Mouse (Mus musculus): ENCODE results near the gene Asphd2.

Gene Asphd2

DNA sequence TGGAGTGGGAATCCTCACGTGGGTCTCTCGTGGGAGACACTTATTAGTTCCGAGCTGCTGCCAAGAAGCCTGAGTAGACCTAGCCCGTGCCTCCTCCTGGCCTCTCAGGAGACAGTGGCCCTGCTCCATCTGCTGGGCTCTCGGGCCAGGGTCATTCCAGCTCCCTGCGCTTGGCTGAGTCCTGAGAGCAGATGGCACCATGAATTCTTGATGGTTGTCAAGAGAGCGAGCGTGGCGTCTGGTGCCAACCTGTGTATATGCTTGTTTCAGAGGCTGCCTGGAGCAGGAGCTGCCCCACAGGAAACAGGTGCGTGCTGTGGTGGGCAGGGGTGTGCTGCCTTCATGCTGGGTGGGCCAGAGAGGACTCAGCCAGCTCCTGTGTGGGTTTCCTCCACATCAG, 26.0 kb downstream of the Asphd2 start:
- ChIA-PET POLR2A (interaction anchor here in 1 of 4 experiments (0.9 to 1.1 kb wide), 2 partner anchors 9 to 13 kb away, joined by 3 read pairs; no protein-coding TSS in a partner anchor), CTCF (no interaction called here)

- CTCF ChIA-PET, result no interaction called here
- POLR2A ChIA-PET, result interaction anchor here in 1 of 4 experiments (0.9 kb wide), 1 partner anchor 14 kb away, joined by 3 read pairs; no protein-coding TSS in a partner anchor
These were observed 26.7 kb downstream of the Asphd2 start for GRCm38 (mm10) chr5:112367929-112368328.

DNA sequence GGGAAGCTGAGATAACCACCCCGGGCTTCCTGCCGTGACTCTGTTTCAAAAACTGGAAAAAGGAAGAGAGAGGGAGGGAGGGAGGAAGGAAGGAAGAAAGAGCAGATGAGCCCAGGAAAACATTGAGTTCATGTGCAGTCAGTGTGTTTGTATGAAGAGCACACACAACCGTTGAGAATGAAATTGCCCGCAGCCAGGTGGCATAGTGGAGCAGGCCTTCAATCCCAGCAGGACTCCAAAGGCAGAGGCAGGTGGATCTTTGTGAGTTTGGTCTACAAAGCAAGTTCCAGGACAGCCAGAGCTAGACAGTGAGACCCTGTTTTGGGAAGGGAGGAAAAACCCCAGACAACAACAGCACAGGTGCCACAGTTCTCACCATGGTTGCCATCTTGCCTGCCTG, 27.3 kb downstream of the Asphd2 start:
- ChIA-PET CTCF (no interaction called here), POLR2A (interaction anchor here in 1 of 4 experiments (1.7 kb wide), 1 partner anchor 12 kb away, joined by 5 read pairs; the partner anchor contains the start of gene Gm6583)

DNA sequence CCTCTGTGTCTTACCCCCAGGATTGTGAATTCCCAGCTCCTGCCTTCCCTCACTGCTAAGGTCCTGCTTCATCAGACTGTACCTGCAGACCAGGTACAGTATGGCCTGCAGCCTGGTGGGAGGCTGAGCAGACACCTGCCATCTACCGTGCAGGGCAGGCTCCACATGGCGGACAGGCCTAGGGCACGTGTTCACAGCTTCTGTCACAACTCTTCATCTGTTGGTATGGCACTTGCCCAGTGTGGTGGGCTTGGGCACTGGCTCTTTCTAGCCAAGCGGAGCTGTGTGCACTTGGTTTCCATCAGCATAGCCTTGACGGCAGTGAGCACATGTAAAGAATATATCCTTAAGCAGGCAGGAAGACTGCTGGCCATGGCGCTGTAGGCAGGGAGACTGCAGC, 27.8 kb downstream of the Asphd2 start:
- ChIA-PET CTCF (interaction anchor here in 1 of 4 experiments (0.7 kb wide), 1 partner anchor 59 kb away, joined by 3 read pairs; no protein-coding TSS in a partner anchor), POLR2A (interaction anchor here in 1 of 4 experiments (0.7 to 1.7 kb wide), 2 partner anchors 11 to 23 kb away, joined by 3 to 5 read pairs; partner anchors contain the start of gene Gm6583)

DNA sequence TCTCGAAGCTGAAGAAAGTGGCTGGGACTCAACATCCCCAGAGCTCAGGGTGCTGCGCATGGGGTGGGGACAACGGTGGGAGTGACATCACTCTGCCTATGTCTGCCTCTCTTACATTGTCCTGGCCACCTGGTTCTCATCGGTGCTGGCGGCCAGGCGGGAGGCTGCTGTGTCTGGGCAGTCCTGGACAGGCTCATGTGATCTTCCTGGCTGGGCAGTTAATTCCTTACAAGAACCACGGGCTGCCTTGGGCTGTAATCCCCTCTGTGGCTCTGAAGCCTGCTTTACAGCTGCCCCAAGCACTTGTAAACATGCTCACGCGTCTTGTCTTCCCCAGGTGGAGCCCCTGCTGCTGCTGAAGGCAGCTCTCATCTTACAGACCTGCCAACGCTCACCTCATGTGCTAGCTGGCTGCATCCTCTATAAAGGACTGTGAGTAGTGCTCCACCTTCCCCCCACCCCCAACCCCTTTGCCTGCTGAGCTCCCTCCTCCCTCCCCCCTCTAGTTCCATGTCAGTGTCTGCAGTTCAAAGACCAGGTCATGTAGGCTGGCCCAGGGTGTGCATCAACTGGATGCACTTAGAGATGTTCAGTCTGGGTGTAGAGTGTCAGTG, 30.4 kb downstream of the Asphd2 start:
- CTCF ChIA-PET, result no interaction called here
- POLR2A ChIA-PET, result interaction anchor here in 3 of 4 experiments (0.6 to 1.1 kb wide), 4 partner anchors 9 to 896 kb away, joined by 3 to 5 read pairs (median 4); no protein-coding TSS in a partner anchor

DNA sequence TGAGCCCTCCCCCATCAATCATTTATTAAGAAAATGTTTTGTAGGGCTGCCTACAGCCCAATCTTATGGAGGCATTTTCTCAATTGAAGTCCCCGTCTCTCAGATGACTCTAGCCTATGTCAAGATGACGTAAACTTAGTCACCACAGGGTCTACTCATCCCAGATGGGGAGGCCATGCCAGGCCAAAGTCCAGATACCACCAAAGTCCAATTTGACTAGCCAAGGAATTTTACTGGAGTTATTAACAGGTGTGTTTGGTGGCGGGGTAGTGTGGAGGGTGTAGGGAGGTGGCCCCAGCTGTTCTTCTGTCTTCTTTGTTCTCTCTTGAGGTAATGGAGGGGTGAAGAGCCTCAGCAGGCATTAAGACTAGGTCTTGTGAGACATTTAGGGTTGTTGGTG, 34.6 kb downstream of the Asphd2 start:
- ChIA-PET CTCF (no interaction called here), POLR2A (interaction anchor here in 1 of 4 experiments (1.1 kb wide), 1 partner anchor 9 kb away, joined by 3 read pairs; no protein-coding TSS in a partner anchor)

- POLR2A ChIA-PET, result interaction anchor here in 1 of 4 experiments (1.1 kb wide), 1 partner anchor 9 kb away, joined by 3 read pairs; no protein-coding TSS in a partner anchor
These were observed 35.1 kb downstream of the Asphd2 start for GRCm38 (mm10) chr5:112359520-112359919.

DNA sequence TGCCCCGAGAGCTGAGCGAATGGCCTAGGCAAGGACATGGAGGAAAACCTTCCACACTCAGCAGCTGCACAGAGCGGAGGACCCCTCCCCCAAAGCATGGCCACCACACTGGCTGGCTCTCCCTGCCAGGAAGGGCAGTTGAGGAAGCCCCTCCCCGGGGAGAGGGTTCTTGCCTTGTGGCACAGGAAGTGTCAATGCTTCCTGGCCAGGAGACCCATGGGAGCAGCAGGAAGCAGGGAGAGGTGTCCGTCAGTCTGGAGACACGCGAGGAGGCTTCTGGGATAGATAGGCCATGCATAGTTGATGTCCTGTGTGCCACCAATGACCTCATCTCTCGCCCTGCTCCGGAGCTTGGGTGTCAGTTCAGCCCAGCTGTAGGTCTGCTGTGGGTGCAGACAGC, 38.3 kb downstream of the Asphd2 start:
- ChIA-PET CTCF (no interaction called here), POLR2A (interaction anchor here in 1 of 4 experiments (0.6 kb wide), 1 partner anchor 1371 kb away, joined by 4 read pairs; no protein-coding TSS in a partner anchor)

More at GRCm38 (mm10) chr5:112359520-112359919, 35.1 kb downstream of the Asphd2 start:
- CTCF ChIA-PET, result interaction anchor here in 1 of 4 experiments (1.5 kb wide), 1 partner anchor 13 kb away, joined by 3 read pairs; no protein-coding TSS in a partner anchor

DNA sequence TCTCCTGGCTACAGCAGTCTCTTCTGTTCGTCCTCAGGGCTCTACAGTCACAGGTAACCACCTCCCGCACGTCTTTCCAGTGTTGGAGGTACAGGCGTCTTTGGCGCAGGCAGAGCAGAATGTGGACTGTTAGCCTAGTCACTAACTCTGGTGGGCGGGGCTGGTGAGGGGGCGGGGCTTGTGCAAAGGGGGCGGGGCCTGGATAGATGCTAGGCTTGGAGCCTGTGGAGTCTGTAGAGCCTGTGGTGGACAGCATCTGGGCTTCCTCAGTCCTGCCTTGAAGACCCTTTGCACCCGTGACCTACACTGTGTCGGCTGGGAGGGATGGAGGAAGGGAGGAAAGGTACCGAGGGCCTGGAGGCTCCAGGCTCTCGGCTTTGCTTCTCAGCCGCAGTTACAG, 38.8 kb downstream of the Asphd2 start, which contains the start of gene Gm6583:
Gene Gm6583, minus strand, starts transcription at position 124 of the 400 bp plus-strand sequence.
- POLR2A ChIA-PET, result interaction anchor here in 3 of 4 experiments (0.6 to 2.4 kb wide), 8 partner anchors 8 to 70 kb away, joined by 3 to 6 read pairs (median 3); partner anchors contain the start of gene Tfip11 (in 1 of the 3)
- CTCF ChIA-PET, result interaction anchor here in 1 of 4 experiments (0.8 kb wide), 1 partner anchor 21 kb away, joined by 3 read pairs; no protein-coding TSS in a partner anchor

DNA sequence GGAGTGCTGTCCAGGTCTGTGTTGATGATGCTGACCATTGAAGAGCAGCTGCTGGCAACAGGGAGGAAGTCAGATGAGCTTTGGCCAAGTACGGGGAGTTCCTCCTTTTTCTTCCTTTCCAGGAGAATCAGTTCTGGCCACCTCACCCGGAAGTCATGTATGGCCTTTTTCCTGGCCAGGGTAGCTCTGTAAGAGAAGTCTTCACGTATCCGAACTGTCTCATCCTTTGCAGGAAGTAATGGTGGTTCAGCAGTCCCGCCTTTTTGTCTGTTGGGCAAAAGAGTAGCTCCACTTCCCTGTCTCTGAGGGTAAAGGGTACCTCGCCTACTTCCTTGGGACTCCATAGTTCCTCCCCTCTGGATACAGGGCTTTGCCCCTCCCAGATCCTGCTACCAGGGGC, 39.2 kb downstream of the Asphd2 start:
- POLR2A ChIA-PET, result interaction anchor here in 3 of 4 experiments (0.6 to 2.4 kb wide), 9 partner anchors 8 to 70 kb away, joined by 3 to 6 read pairs (median 3); partner anchors contain the start of gene Tfip11 (in 1 of the 3)

GRCm38 (mm10) chr5:112349169-112349568, 45.5 kb downstream of the Asphd2 start:
- ChIA-PET POLR2A (no interaction called here), CTCF (interaction anchor here in 1 of 4 experiments (0.7 kb wide), 1 partner anchor 11 kb away, joined by 3 read pairs; no protein-coding TSS in a partner anchor)

More for the DNA sequence above, 39.2 kb downstream of the Asphd2 start:
- CTCF ChIA-PET, result interaction anchor here in 2 of 4 experiments (0.5 to 0.8 kb wide), 2 partner anchors 20 to 478 kb away, joined by 3 to 5 read pairs; no protein-coding TSS in a partner anchor

- ChIA-PET POLR2A (no interaction called here), CTCF (interaction anchor here in 1 of 4 experiments (1.0 kb wide), 1 partner anchor 11 kb away, joined by 3 read pairs; no protein-coding TSS in a partner anchor)
These were observed 48.3 kb downstream of the Asphd2 start for GRCm38 (mm10) chr5:112346211-112346965.

GRCm38 (mm10) chr5:112344092-112344960, 50.3 kb downstream of the Asphd2 start:
- ChIA-PET CTCF (interaction anchor here in 1 of 4 experiments (0.7 kb wide), 1 partner anchor 131 kb away, joined by 3 read pairs; no protein-coding TSS in a partner anchor), POLR2A (interaction anchor here (0.6 to 3.0 kb wide), 9 partner anchors 11 to 1465 kb away, joined by 3 to 10 read pairs (median 5); partner anchors contain the start of genes Tfip11 (in 2 of the 4) and Ttc28 (in 1 of the 4))

DNA sequence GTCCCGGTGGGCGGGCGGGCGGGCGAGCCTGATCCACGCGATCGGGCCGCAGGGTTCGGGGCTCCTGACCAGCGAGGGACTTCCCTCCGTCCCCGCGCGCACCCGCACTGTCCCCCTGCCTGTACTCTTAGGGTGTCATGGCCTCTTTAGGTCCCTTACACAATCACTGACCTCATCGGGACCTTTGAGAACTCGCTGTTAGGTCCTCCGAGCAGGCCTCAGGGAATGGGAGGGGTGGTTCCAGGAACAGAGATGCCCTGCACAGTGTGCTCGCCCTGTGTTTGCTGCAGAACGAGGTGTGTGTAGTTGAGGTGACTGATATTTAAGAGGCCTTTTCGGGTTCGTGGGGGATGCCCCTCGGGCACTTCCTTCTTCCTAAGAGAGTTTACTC, 51.5 kb downstream of the Asphd2 start:
- POLR2A ChIA-PET, result interaction anchor here in 3 of 4 experiments (0.6 to 3.0 kb wide), 4 partner anchors 10 to 133 kb away, joined by 5 to 10 read pairs (median 7); partner anchors contain the start of gene Tfip11 (in 2 of the 3)
- CTCF ChIA-PET, result no interaction called here

- CTCF ChIA-PET, result no interaction called here
- POLR2A ChIA-PET, result interaction anchor here in 3 of 4 experiments (1.0 to 3.0 kb wide), 11 partner anchors 9 to 66 kb away, joined by 3 to 10 read pairs (median 4); partner anchors contain the start of genes Tfip11 (in 3 of the 3) and Tpst2 (in 1 of the 3)
These were observed 52.0 kb downstream of the Asphd2 start, which contains the start of the genes Srrd and Hps4 for GRCm38 (mm10) chr5:112342463-112343204. Srrd (minus strand) TSS chr5:112343040. Hps4 (plus strand) TSS chr5:112343083.

- ChIA-PET CTCF (no interaction called here), POLR2A (interaction anchor here in 1 of 4 experiments (1.3 kb wide), 1 partner anchor 13 kb away, joined by 3 read pairs; the partner anchor contains the start of gene Tfip11)
These were observed 55.5 kb downstream of the Asphd2 start for GRCm38 (mm10) chr5:112339215-112339614.

DNA sequence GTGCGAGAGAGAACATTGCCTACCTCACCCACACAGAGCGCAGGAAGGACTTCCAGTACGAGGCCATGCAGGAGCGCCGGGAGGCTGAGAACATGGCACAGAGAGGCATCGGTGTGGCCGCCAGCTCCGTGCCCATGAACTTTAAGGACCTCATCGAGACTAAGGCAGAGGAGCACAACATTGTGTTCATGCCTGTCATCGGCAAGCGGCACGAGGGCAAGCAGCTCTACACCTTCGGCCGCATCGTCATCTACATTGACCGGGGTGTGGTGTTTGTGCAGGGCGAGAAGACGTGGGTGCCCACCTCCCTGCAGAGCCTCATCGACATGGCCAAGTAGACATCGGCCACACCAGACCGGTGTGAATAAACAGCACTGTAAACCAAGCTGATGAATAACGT, 57.7 kb downstream of the Asphd2 start:
- CTCF ChIA-PET, result interaction anchor here in 3 of 4 experiments (0.6 to 4.8 kb wide), 4 partner anchors 56 to 96 kb away, joined by 3 to 35 read pairs (median 14); no protein-coding TSS in a partner anchor
- POLR2A ChIA-PET, result interaction anchor here in 3 of 4 experiments (0.6 to 1.8 kb wide), 8 partner anchors 10 to 277 kb away, joined by 3 to 10 read pairs (median 3); partner anchors contain the start of genes Asphd2 (in 1 of the 3), Tfip11 (in 1 of the 3) and Tpst2 (in 1 of the 3)

Measured in embryonic stem cell, embryonic (primary cell).